Mouse (Mus musculus): Measurements from ENCODE around the gene Rhof.
"Not testable (repeated sequence)": the region's sequence is repeated elsewhere in the genome, so short reads cannot be mapped to it uniquely, and the experiment has no call there.

The Rhof gene

GRCm38 (mm10) chr5:123067395-123067995 is 65.0 kb downstream of the Rhof start:
- DNase-seq (ENCODE audit: low read depth), result peak; percentile 23

GRCm38 (mm10) chr5:123064207-123064606 is 68.3 kb downstream of the Rhof start:
- DNase-seq (ENCODE audit: low read depth), result peak; percentile 36

DNA sequence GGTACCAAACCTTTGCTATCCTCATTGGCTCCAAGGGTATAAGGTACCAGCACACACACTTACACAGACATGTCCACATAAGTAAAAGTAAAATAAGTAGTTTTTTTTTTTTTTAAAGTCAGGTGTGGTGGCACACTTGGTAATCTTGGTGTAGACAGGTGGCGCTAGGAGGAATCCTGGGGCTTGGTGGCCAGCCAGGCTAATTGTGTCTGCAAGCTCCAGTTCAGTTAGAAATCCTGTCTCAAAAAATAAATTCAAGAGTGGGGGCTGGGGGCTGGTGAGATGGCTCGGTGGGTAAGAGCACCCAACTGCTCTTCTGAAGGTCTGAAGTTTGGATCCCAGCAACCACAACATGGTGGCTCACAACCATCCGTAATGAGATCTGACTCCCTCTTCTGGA is 69.4 kb downstream of the Rhof start:
- no peak for DNase-seq (ENCODE audit: low read depth)

- DNase-seq (ENCODE audit: low read depth), result not testable (repeated sequence)
Observed at GRCm38 (mm10) chr5:123061402-123061749, 71.1 kb downstream of the Rhof start.

- DNase-seq (ENCODE audit: low read depth), result no peak
Observed at GRCm38 (mm10) chr5:123060706-123061401, 71.6 kb downstream of the Rhof start.

DNA sequence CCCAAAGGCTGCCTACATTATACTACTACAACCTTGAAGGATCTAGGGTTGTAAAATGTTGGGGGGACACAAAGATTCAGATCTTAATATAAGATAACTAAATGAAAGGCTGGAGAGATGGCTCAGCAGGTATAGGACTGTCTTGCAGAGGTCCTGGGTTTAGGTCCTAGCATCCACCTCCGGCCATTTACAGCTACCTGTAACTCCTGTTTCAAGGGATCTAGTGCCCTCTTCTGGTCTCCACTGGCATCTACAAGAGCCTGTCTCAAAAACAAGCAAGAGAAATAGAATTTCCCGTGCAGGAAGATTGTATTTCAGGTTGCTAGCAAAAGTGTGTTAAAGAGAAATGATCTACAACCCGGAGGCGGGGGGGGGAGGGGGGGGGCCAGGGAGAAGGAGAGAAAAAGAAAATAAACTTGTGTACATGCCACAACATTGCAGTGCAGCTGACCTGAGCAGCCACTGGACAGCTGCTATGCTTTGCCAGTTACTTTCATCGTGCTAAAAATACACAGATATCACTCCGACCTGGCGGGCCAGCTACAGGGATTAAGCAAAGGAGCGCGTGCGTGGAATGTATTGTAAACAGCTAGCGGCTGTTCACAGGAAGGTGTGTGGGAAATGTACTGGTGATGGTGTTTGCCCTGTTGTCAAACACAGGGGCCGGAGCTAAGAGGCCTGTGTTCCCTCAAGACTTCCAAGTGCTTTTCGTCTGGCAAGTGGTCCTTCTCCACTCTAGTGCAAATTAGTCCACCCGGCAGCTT is 72.6 kb downstream of the Rhof start:
- no peak for DNase-seq (ENCODE audit: low read depth)

DNA sequence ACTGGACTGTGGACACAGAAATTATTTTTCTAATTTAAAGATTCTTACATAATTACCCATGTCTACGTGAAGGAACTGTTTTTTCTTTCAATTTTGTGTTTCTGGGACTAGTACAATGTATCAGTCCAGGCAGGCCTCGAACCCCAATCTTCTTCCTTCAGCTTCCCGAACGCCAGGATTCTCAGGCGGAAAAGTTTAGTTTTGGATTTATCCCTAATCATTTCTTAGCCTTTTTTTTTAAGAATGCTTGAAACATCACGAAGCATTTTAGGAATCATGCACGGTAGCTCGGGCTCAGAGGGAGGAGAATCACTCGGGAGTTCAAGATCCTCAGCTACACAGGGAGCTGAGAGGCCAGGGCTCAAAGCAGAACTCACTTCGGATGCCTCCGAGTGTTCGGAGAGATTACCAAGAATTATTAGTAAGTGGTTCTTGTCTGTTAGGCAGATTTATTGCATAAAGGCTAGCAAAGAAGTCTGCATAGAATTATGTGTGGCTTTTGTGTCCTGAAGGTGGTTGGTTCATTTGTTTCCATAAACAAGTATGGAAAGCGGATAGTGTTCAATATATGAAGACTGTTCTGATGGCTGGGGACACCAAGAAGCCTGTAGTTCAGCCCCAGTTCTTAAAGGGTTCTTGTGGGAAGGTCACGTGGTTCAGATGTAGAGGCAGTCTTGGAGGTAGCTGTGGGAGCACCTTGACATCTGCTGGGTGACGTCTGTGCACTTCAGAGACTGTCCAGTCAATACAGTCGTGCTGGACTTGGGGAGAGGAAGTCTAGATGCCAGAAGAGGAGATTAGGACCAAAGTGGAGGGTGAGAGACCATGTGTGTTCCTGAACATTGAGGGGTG is 74.0 kb downstream of the Rhof start:
- no peak for DNase-seq (ENCODE audit: low read depth)

DNA sequence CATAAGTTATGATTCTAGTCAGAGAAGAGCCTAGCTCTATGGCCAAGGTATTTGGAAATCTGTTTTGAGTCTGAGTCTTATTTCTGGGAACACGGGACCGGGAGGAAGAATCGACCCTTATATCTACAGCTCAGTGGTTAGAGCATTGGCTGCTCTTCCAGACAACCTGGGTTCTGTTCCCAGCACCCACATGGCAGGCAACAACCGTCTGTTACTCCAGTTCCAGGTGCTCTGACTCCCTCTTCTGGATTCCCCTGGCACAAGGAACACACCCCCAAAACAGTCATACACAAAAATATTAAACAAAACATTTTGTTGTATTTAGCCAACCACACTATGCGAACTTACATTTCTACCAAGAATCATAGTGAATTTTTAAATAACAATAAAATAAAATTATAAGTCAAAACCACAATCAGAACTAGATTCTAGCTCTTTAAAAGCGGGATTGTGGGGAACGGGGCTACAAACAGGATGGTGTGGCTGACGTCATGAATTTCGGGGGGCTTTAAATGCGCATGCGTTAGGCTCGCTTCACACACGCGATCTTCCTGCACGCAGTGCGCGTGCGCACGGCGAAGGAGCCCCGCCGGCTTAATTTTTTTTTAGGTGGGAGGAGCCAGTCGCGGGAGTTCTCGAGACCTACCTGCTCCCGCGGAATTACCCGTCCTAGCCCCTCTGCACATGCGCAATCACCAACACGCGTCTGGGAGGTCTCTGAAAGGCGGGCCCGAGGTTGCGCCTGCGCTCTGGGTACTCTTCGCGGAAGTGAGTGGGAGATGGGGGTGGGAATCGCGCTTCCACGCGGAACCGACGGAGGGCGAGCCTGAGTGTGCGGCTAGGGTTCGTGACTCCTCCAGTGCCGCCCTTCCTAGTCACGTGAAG is 74.9 kb downstream of the Rhof start:
- DNase-seq (ENCODE audit: low read depth), result peak; percentile 99

All from fibroblast of lung, adult 2 months (primary cell).